Mouse (Mus musculus) cerebellum, adult 9-11 months (tissue): ENCODE measurements at regions not wholly inside any gene's neighbourhood (a gene's known extent, or its start where the extent isn't known, plus 50 kb on each side); places are given as distances from the start of the nearest gene placed in this dataset.

Experiments
- DNase-seq: peaks from one replicate; pipeline ENCODE4 v3.0.0; 2022

GRCm38 (mm10) chr13:53553192-53553875, 80.5 kb upstream of the Msx2 start:
- no peak for DNase-seq

- no peak for DNase-seq
These were observed 75.5 kb upstream of the Msx2 start for GRCm38 (mm10) chr13:53548396-53548795.

GRCm38 (mm10) chr13:53543291-53543690, 70.4 kb upstream of the Msx2 start:
- no peak for DNase-seq

GRCm38 (mm10) chr13:53539797-53540196, 66.9 kb upstream of the Msx2 start:
- no peak for DNase-seq

- no peak for DNase-seq
These were observed 65.1 kb upstream of the Msx2 start for GRCm38 (mm10) chr13:53537937-53538336.

- no peak for DNase-seq
These were observed 63.0 kb upstream of the Msx2 start for GRCm38 (mm10) chr13:53535781-53536425.

GRCm38 (mm10) chr13:53533738-53534137, 60.9 kb upstream of the Msx2 start:
- no peak for DNase-seq

GRCm38 (mm10) chr13:53526880-53527279, 54.0 kb upstream of the Msx2 start:
- DNase-seq, result no peak

GRCm38 (mm10) chr13:53522807-53523206, 49.9 kb upstream of the Msx2 start:
- no peak for DNase-seq
